Mouse (Mus musculus) gastrocnemius, postnatal 36 days (tissue): ENCODE measurements around the gene Gjb5. TPM values are rescaled to one million over a fixed set of nuclear protein-coding genes. Genes with fewer than 3 reads are reported as not detected.

Experiments
- DNase-seq, 2 experiments: peaks; one replicate each; pipeline ENCODE4 v3.0.0; 2022
- intact Hi-C: fragments of 180-260 bp; cut with DNase I; formaldehyde crosslinking; loops from one replicate; pipeline ENCODE4 v1.15.1; 2025
- long read RNA-seq, 2 experiments: library from polyadenylated mRNA; stranded (forward); transcript quantifications; one replicate each; pipeline ENCODE4 v2.0.0; 2021
- total RNA-seq, 2 experiments: library from RNA; stranded (reverse); gene quantifications; 2 replicates each; pipeline ENCODE4 v1.2.3; 2021

Gjb5 gene
- under 1 TPM in 1 of 2 experiments, not detected in 1; 0.25 TPM for total RNA-seq
- long read RNA-seq, experiment 1 = 0 reads
- long read RNA-seq, experiment 2 = 0 reads

GRCm38 (mm10) chr4:127358018-127358417 lies at the start of gene Gjb5:
Gjb5 (minus strand) TSS chr4:127358181.
- intact Hi-C loops = no loop called here
- no peak for DNase-seq

GRCm38 (mm10) chr4:127402614-127403013 lies 44.6 kb upstream of the Gjb5 start:
- DNase-seq = no peak
- intact Hi-C loops = no loop called here

- intact Hi-C loops = no loop called here
- no peak for DNase-seq
Observed at GRCm38 (mm10) chr4:127402166-127402565, 44.2 kb upstream of the Gjb5 start.

- intact Hi-C loops = no loop called here
- DNase-seq = no peak
Observed at GRCm38 (mm10) chr4:127400165-127401145, 42.5 kb upstream of the Gjb5 start.

- intact Hi-C loops = no loop called here
- no peak for DNase-seq
Observed at GRCm38 (mm10) chr4:127395591-127395990, 37.6 kb upstream of the Gjb5 start.

- intact Hi-C loops = no loop called here
Observed at GRCm38 (mm10) chr4:127389645-127390044, 31.7 kb upstream of the Gjb5 start.

GRCm38 (mm10) chr4:127377344-127377743 lies 19.4 kb upstream of the Gjb5 start:
- DNase-seq = no peak
- intact Hi-C loops = no loop called here

More at GRCm38 (mm10) chr4:127389645-127390044, 31.7 kb upstream of the Gjb5 start:
- DNase-seq = no peak

- no peak for DNase-seq
- intact Hi-C loops = no loop called here
Observed at GRCm38 (mm10) chr4:127375541-127376177, 17.7 kb upstream of the Gjb5 start.

- DNase-seq = no peak
- intact Hi-C loops = no loop called here
Observed at GRCm38 (mm10) chr4:127374645-127375044, 16.7 kb upstream of the Gjb5 start.

- DNase-seq = no peak
- intact Hi-C loops = no loop called here
Observed at GRCm38 (mm10) chr4:127373491-127373890, 15.5 kb upstream of the Gjb5 start.

- DNase-seq = no peak
- intact Hi-C loops = no loop called here
Observed at GRCm38 (mm10) chr4:127371546-127371945, 13.6 kb upstream of the Gjb5 start.

GRCm38 (mm10) chr4:127370447-127370846 lies 12.5 kb upstream of the Gjb5 start:
- no peak for DNase-seq
- intact Hi-C loops = no loop called here

- intact Hi-C loops = no loop called here
- peak; percentile 34 to 35 for DNase-seq
Observed at GRCm38 (mm10) chr4:127368379-127368973, 10.5 kb upstream of the Gjb5 start.

GRCm38 (mm10) chr4:127365834-127366233 lies 7.9 kb upstream of the Gjb5 start:
- intact Hi-C loops = no loop called here
- no peak for DNase-seq

GRCm38 (mm10) chr4:127365433-127365832 lies 7.5 kb upstream of the Gjb5 start:
- no peak for DNase-seq
- intact Hi-C loops = no loop called here

GRCm38 (mm10) chr4:127364431-127364830 lies 6.5 kb upstream of the Gjb5 start:
- intact Hi-C loops = no loop called here
- DNase-seq = no peak

- intact Hi-C loops = no loop called here
- DNase-seq = no peak
Observed at GRCm38 (mm10) chr4:127363331-127363730, 5.3 kb upstream of the Gjb5 start.

GRCm38 (mm10) chr4:127362520-127362919 lies 4.5 kb upstream of the Gjb5 start:
- no peak for DNase-seq
- intact Hi-C loops = no loop called here

GRCm38 (mm10) chr4:127354506-127355485 lies 3.2 kb downstream of the Gjb5 start:
- DNase-seq = no peak
- intact Hi-C loops = no loop called here

- DNase-seq = no peak
- intact Hi-C loops = no loop called here
Observed at GRCm38 (mm10) chr4:127353951-127354438, 4.0 kb downstream of the Gjb5 start, which contains the start of gene Gjb4. Gjb4 (minus strand) TSS chr4:127354081.
